Mouse (Mus musculus) kidney, adult 2 months (tissue): Measurements from ENCODE around the gene Rassf1.

Experiments used
- CTCF ChIP-seq: fragments of 200-500 bp; conservative IDR thresholded peaks from 2 replicates; pipeline ENCODE4 v1.5.1; 2011; ENCODE audit warnings: low read depth, mild to moderate bottlenecking, control low read depth, low read length, moderate library complexity, mixed read lengths; ENCODE audit not compliant: insufficient read depth, insufficient read length
- POLR2A ChIP-seq: fragments of 200-500 bp; IDR thresholded peaks from one replicate; pipeline ENCODE4 v1.6.1; 2011; ENCODE audit warnings: low read depth, low read length, control low read depth

DNA sequence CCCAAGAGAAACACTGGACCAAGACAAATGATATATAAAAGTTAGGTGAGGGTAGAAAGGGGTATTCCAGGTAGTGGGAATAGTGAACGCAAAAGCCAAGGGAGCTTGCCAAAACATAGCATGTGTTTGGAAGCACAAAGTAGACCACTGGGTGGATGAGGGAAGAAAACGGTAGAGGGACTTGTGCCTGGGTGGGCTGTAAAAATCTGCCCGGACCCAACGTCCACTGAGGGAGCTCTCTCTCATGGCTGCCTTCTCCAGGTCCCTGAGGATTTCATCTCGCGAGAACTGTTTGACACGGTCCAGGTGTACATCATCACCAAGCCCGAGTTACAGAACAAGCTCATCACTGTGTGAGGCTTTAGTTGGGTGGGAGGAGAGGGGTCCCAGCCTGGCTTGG, 8.6 kb upstream of the Rassf1 start:
- TF ChIP-seq CTCF (no peak), POLR2A (no peak)
